Mouse (Mus musculus) layer of hippocampus, adult 2 months (tissue): ENCODE data around the gene Rapgef1. TPM values are rescaled to one million over a fixed set of nuclear protein-coding genes. Genes with fewer than 3 reads are reported as not detected.
"Not testable (repeated sequence)": the region's sequence is repeated elsewhere in the genome, so short reads cannot be mapped to it uniquely, and the experiment has no call there.

Experiments used
- DNase-seq, 2 experiments: peaks; one replicate each; pipeline ENCODE4 v3.0.0; 2022; ENCODE audit warnings: low spot score in 2 of 2
- H3K27ac ChIP-seq: fragments of 200-600 bp; 2 replicates; pipeline ENCODE4 v1.8.1; 2022
- H3K4me3 ChIP-seq: fragments of 200-600 bp; 2 replicates; pipeline ENCODE4 v1.8.1; 2022; ENCODE audit warnings: mild to moderate bottlenecking
- CTCF ChIP-seq: fragments of 200-600 bp; conservative IDR thresholded peaks from 2 replicates; pipeline ENCODE4 v1.8.1; 2022; ENCODE audit warnings: antibody characterized with exemption, mild to moderate bottlenecking, moderate library complexity
- total RNA-seq, 2 experiments: library from RNA; stranded (reverse); gene quantifications; 2 replicates each; pipeline ENCODE4 v1.2.3; 2021

Rapgef1 gene
- total RNA-seq, 2 experiments from 2014 or later: 91.3 to 94.9 TPM

GRCm38 (mm10) chr2:29691507-29691906 is 72.0 kb downstream of the Rapgef1 start:
- DNase-seq: no peak
- no peak for TF ChIP-seq CTCF
- Histone ChIP-seq H3K4me3 (no peak overlapping the region), H3K27ac (no peak overlapping the region)

- DNase-seq: no peak
- no peak overlapping the region for H3K4me3 ChIP-seq
- H3K27ac ChIP-seq: no peak overlapping the region
- TF ChIP-seq CTCF: no peak
Measured at GRCm38 (mm10) chr2:29692192-29692591, 72.7 kb downstream of the Rapgef1 start.

GRCm38 (mm10) chr2:29696207-29696800 is 76.8 kb downstream of the Rapgef1 start:
- TF ChIP-seq CTCF: no peak
- Histone ChIP-seq H3K4me3 (no peak overlapping the region), H3K27ac (no peak overlapping the region)
- DNase-seq: no peak

- DNase-seq: no peak
- Histone ChIP-seq H3K27ac (peak overlapping the region; percentile 53; the same call in 1 of the 2 replicates), H3K4me3 (no peak overlapping the region)
- no peak for TF ChIP-seq CTCF
Measured at GRCm38 (mm10) chr2:29698421-29699290, 79.1 kb downstream of the Rapgef1 start.

GRCm38 (mm10) chr2:29700898-29701297 is 81.4 kb downstream of the Rapgef1 start:
- no peak for TF ChIP-seq CTCF
- Histone ChIP-seq H3K27ac (no peak overlapping the region; the same call in 1 of the 2 replicates), H3K4me3 (no peak overlapping the region)
- DNase-seq: no peak

- no peak for TF ChIP-seq CTCF
- Histone ChIP-seq H3K4me3 (no peak overlapping the region), H3K27ac (no peak overlapping the region)
- no peak for DNase-seq
Measured at GRCm38 (mm10) chr2:29701393-29701792, 81.9 kb downstream of the Rapgef1 start.

- no peak for TF ChIP-seq CTCF
- no peak overlapping the region for H3K4me3 ChIP-seq
- DNase-seq: no peak
- no peak overlapping the region for H3K27ac ChIP-seq
Measured at GRCm38 (mm10) chr2:29702189-29702588, 82.7 kb downstream of the Rapgef1 start.

- no peak overlapping the region for H3K4me3 ChIP-seq
Measured at GRCm38 (mm10) chr2:29703104-29704081, 83.9 kb downstream of the Rapgef1 start.

GRCm38 (mm10) chr2:29705493-29705892 is 86.0 kb downstream of the Rapgef1 start:
- no peak overlapping the region for H3K4me3 ChIP-seq
- no peak for DNase-seq
- 0 out of 2 replicates have a peak overlapping the region, but pooled peaks have one; percentile 23 for H3K27ac ChIP-seq
- TF ChIP-seq CTCF: no peak

More at GRCm38 (mm10) chr2:29703104-29704081, 83.9 kb downstream of the Rapgef1 start:
- no peak overlapping the region for H3K27ac ChIP-seq
- TF ChIP-seq CTCF: no peak
- DNase-seq: no peak

- no peak for DNase-seq
- 0 out of 2 replicates have a peak overlapping the region, but pooled peaks have one; percentile 18 for H3K27ac ChIP-seq
- H3K4me3 ChIP-seq: no peak overlapping the region
- no peak for TF ChIP-seq CTCF
Measured at GRCm38 (mm10) chr2:29706726-29707620, 87.5 kb downstream of the Rapgef1 start.

- no peak for DNase-seq
- TF ChIP-seq CTCF: peak; percentile 73
- Histone ChIP-seq H3K4me3 (no peak overlapping the region), H3K27ac (no peak overlapping the region)
Measured at GRCm38 (mm10) chr2:29707731-29708130, 88.2 kb downstream of the Rapgef1 start.

GRCm38 (mm10) chr2:29708209-29708608 is 88.7 kb downstream of the Rapgef1 start:
- H3K27ac ChIP-seq, DNase-seq, H3K4me3 ChIP-seq: not testable (repeated sequence)
